Mouse (Mus musculus) common myeloid progenitor, adult 5-6 weeks (primary cell): ENCODE data around the gene Fndc3b. TPM values are rescaled to one million over a fixed set of nuclear protein-coding genes. Genes with fewer than 3 reads are reported as not detected.

Experiments
- ATAC-seq: replicated peaks from 2 replicates; pipeline ENCODE4 v1.8.0; 2016; ENCODE audit warnings: low read depth, mild to moderate bottlenecking, moderate TSS enrichment, inconsistent platforms; ENCODE audit not compliant: poor library complexity, severe bottlenecking
- total RNA-seq: library from RNA; stranded (forward); fragments of 200-1000, 187-1606 nt; gene quantifications from 2 replicates; pipeline ENCODE4 v1.2.3, GENCODE M21; 2017

Gene Fndc3b
- total RNA-seq, 1 experiment from 2014 or later = 9.0 TPM

DNA sequence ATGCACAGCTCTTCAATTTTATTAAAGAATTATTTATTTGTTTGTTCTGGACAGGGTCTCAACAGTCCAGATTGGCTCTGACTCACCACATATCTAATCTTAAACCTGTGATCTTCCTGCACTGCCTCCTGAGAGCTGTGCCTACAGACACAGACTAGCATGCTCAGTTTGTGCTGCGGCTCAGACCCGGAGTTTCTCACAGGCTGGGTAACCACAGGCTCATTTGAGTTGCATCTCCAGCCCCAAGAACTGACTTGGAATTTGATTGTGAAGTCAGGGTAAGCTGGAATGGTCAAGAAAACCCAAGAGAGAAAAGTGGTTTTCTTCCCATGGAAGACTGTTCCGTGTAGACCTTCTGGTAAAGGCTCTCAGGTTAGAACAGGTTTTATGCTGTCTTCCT lies 184.1 kb downstream of the Fndc3b start:
- ATAC-seq = no peak

DNA sequence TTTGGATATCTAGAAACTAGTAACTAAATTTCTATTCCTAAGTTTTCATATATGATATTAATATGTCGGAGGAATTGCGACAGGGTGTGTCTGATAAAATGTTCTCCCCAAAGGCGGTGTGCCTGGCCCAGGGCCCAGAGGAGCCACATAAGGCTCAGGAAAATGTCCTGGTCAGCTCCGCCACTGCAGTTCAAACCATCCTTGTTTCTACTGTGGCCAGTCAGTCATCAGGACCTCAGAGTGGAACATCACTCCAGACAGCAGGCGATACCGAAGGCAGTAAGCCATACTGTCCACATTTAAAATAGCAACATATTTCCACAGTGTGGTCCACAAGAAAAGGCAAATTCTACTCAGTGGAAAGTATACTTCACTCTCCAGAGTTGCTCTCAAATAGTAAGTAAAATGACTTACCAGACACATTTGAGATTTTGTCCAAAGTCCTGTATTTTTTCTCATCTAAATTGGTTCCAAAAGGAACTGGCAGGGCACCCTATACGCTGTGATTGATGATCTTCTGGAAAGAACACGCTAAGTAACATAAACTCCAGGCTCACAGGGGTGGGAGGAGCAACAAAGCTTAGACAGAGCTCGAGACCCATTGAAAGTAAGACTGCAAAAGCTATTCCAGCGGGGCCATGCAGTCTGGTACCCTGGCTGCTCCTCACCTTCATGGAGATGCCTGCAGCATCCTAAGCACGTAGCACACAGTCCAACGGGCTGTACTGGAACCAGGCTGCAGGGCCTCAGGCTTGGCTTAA lies 187.8 kb downstream of the Fndc3b start:
- ATAC-seq = no peak

DNA sequence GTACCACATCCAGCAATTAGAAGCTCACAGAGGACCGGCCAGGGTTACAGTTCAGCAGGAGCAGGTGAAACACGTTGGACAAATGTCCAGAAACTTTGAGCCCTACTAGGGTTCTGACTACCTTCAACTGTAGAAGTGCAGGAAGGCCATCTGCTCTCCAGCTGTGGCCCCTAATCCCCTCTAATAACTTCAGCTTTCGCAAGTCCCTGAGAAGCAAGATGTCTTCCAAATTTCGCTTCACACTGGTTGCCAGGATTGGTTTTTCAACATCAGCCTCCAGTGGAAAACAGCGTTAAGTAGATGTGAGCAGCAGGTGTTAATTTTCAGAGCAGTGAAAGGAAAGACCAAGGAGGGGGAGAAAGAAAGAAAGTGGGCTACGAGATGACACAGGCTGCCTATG lies 190.7 kb downstream of the Fndc3b start:
- no peak for ATAC-seq

DNA sequence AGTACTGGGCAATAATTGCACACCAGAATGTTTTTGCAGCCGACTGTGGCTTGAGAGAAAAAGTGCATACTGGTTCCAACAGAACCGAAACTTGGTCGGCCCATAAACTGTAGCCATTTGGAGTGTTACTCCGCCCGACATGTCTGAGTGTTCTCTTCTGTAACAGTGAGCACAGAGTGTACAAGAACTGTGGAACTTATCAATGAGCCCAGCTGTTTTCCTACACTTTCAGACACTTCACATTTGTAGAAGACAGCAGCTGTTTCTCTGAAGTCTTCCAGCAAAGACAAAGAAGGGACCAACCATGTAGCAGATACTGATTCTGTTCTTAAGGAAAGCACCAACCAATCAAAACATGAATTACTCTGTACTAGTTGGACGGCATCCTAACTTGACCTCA lies 191.6 kb downstream of the Fndc3b start:
- ATAC-seq = no peak

DNA sequence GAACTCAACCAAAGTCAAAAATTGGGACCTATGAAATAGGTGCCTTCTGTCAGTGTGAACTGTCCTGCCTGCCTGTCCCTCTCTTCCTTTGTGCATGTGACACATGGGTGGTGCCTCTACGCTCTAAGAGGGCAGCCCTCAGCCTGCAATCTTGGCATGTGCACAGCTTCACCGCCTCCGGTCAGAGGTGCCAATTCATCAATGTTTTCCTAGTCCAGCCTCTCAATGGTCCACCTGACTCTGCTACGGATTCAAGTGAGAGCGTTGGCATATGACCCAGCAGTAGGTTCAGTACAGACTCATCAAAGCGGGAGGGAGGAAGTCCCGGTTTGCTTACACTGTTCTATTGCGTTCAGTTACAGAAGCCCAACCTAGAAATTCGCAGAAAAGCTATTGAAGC lies 192.2 kb downstream of the Fndc3b start:
- no peak for ATAC-seq

GRCm38 (mm10) chr3:27516536-27516935 lies 194.6 kb downstream of the Fndc3b start:
- ATAC-seq = no peak

DNA sequence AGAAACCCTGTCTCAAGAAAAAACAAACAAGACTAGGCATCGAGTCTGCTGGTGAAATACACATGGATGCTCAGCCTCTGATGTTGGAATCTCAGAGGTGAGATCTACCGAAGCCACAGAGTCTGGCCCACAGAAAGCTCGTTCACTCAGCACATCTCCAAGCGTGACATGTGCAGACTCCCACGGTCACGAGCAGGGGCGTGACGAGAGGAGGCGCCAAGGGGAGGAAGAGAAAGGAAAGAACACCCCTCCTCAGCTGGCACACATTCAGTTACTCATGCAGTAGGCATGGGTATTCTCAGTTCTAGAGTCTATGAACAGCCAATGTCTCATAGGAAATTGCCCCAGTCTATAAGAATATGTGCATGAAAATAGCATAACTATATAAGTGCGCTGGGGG lies 199.3 kb downstream of the Fndc3b start:
- ATAC-seq = no peak

DNA sequence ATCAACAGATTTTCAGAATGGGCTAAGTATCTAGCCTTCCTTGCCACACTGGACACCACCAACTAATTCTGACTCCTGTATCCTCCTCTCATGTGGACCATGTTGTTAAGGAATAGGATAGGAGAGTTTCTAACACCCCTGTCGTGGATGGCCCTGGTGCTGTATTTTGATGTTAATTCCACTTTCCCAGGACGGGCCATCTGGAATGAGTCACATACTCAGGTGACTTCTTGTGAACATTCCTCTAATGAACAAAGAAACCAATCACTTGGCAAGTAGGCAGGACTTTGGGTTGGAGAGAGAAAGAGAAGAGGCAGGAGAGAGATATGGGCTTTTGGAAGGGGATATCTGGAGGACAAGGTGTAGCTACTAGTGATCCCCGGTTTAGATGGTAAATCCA lies 204.2 kb downstream of the Fndc3b start:
- no peak for ATAC-seq

- no peak for ATAC-seq
Observed at GRCm38 (mm10) chr3:27505582-27505981, 205.5 kb downstream of the Fndc3b start.

- no peak for ATAC-seq
Observed at GRCm38 (mm10) chr3:27503279-27504038, 207.6 kb downstream of the Fndc3b start.

- ATAC-seq = no peak
Observed at GRCm38 (mm10) chr3:27495296-27496073, 215.6 kb downstream of the Fndc3b start.

DNA sequence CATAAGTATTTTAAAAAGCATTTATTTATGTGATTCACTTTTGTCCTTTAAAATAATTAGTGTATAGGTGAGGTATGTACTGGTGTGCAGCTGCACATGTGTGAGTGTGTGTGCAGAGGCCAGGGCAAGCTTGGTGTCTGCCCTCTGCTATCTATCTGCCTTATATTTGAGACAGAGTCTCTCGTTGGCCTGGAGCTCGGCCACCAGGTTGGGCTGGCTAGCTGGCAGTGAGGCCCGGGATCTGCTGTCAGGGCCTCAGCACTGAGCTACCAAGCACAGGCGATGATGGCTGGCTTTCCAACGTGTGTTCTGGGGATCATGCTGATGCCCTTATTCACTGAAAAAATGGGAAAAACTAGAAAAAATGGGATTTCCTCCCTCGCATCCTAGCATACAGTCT lies 216.4 kb downstream of the Fndc3b start:
- ATAC-seq = no peak

GRCm38 (mm10) chr3:27494066-27494465 lies 217.0 kb downstream of the Fndc3b start:
- ATAC-seq = no peak

DNA sequence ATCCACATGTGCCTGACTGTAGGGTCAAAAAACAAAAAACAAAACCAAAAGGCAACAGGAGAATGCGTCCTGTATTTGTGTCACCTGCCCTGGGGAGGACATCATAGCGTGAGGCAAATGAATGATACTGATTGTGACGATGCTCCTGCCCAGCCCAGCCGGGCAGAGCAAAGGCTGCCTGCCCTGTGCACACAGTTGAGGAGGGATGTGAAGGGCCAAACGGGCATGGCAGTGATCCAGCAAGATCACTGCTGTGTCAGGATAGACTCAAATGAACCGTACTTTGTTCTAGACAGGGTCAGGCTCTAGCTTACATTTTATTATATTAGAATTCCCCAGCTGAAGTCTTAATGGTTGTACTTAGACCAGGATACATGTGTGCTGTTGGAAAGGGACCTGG lies 219.3 kb downstream of the Fndc3b start:
- no peak for ATAC-seq

DNA sequence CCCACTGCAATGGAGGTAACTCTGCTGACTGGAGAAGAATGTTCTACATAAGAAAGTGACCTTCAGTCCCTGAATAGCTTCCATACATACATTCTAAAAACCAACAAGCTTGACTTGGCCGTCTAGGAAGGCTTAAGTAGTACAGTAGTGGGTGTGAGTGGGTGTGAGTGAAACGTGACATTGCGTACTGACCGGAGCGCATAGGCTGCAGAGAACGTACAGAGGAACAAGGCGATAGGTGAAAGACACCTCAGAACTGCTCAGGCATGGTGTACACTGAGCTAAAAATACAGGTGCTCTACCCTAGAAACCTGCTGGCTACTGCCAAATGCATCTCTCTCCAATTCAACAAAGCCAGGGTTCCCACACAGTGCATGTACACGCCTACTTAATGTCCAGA lies 219.7 kb downstream of the Fndc3b start:
- ATAC-seq = no peak

GRCm38 (mm10) chr3:27490891-27491290 lies 220.2 kb downstream of the Fndc3b start:
- no peak for ATAC-seq

- no peak for ATAC-seq
Observed at GRCm38 (mm10) chr3:27489550-27489949, 221.6 kb downstream of the Fndc3b start.

DNA sequence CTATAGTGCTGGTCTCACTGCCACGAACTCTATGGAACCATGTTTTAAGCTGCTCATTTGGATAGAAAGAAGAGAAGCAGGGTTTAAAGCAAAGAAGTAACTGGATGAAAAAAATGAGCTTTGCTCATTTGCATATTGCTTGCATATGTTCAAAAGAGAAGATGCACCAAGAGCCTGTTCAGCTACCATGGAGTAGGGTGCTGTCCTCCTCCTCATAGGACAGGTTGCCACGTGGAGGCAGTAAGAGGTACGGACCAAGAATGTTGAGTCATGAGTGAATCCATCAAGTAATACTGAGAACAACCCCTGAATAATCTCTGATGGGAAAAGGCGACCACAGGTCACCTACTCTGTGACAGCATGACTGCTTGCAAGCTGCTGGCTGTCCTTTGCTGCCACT lies 226.0 kb downstream of the Fndc3b start:
- ATAC-seq = no peak

- no peak for ATAC-seq
Observed at GRCm38 (mm10) chr3:27484698-27485097, 226.4 kb downstream of the Fndc3b start.

- no peak for ATAC-seq
Observed at GRCm38 (mm10) chr3:27483762-27484161, 227.3 kb downstream of the Fndc3b start.

DNA sequence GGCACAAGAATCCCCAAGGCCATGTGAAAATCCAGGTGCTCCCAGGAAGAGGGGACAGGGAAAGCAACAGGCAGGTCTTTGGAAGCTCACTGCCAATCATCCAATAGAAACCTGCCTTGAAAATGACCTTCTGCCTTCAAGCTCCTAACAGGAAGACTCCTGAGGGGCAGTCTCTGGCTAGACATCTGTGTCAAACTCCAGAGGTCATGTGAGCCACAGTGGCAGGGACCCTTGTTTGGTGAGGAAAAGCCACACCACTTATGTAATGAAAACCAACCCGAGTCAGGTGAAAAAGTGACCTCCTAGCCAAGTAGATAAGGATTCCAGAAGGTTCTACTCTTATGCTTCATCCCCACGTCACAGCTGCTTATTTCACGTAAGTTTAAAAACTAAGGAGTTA lies 227.8 kb downstream of the Fndc3b start:
- no peak for ATAC-seq
